Mouse (Mus musculus): ENCODE data around the gene Hoxb7. TPM values are rescaled to one million over a fixed set of nuclear protein-coding genes. Genes with fewer than 3 reads are reported as not detected.
A peak's percentile ranks its signal among the peaks of the same experiment; 100 is the strongest.

The Hoxb7 gene
- total RNA-seq (2021), result not detected

GRCm38 (mm10) chr11:96285771-96286738 is at the start of gene Hoxb7:
Gene Hoxb7 (plus strand): TSS chr11:96286623.
- intact Hi-C loops (cut with DNase I), result no loop called here
- no peak for DNase-seq

- DNase-seq, result peak; percentile 47
- intact Hi-C loops (cut with DNase I), result no loop called here
Observed at GRCm38 (mm10) chr11:96240211-96240610, 46.2 kb upstream of the Hoxb7 start.

GRCm38 (mm10) chr11:96250901-96251300 is 35.5 kb upstream of the Hoxb7 start:
- intact Hi-C loops (cut with DNase I), result no loop called here
- no peak for DNase-seq

GRCm38 (mm10) chr11:96251480-96252031 is 34.9 kb upstream of the Hoxb7 start:
- intact Hi-C loops (cut with DNase I), result no loop called here
- DNase-seq, result no peak

- intact Hi-C loops (cut with DNase I), result no loop called here
- DNase-seq, result no peak
Observed at GRCm38 (mm10) chr11:96252541-96253120, 33.8 kb upstream of the Hoxb7 start.

- intact Hi-C loops (cut with DNase I), result no loop called here
Observed at GRCm38 (mm10) chr11:96254221-96254620, 32.2 kb upstream of the Hoxb7 start.

GRCm38 (mm10) chr11:96255111-96255995 is 31.1 kb upstream of the Hoxb7 start:
- intact Hi-C loops (cut with DNase I), result no loop called here
- DNase-seq, result no peak

More at GRCm38 (mm10) chr11:96254221-96254620, 32.2 kb upstream of the Hoxb7 start:
- DNase-seq, result no peak

- intact Hi-C loops (cut with DNase I), result no loop called here
- DNase-seq, result no peak
Observed at GRCm38 (mm10) chr11:96255996-96256445, 30.4 kb upstream of the Hoxb7 start.

GRCm38 (mm10) chr11:96257141-96257540 is 29.3 kb upstream of the Hoxb7 start:
- DNase-seq, result no peak
- intact Hi-C loops (cut with DNase I), result no loop called here

GRCm38 (mm10) chr11:96259038-96259437 is 27.4 kb upstream of the Hoxb7 start:
- intact Hi-C loops (cut with DNase I), result no loop called here
- no peak for DNase-seq

GRCm38 (mm10) chr11:96259511-96259910 is 26.9 kb upstream of the Hoxb7 start:
- intact Hi-C loops (cut with DNase I), result no loop called here
- no peak for DNase-seq

- intact Hi-C loops (cut with DNase I), result no loop called here
- no peak for DNase-seq
Observed at GRCm38 (mm10) chr11:96260310-96260970, 26.0 kb upstream of the Hoxb7 start.

- peak; percentile 74 for DNase-seq
- intact Hi-C loops (cut with DNase I), result no loop called here
Observed at GRCm38 (mm10) chr11:96261323-96261890, 25.0 kb upstream of the Hoxb7 start.

GRCm38 (mm10) chr11:96262262-96262830 is 24.1 kb upstream of the Hoxb7 start:
- no peak for DNase-seq
- intact Hi-C loops (cut with DNase I), result no loop called here

- intact Hi-C loops (cut with DNase I), result no loop called here
- DNase-seq, result no peak
Observed at GRCm38 (mm10) chr11:96263636-96264389, 22.6 kb upstream of the Hoxb7 start.

GRCm38 (mm10) chr11:96264390-96265020 is 21.9 kb upstream of the Hoxb7 start:
- intact Hi-C loops (cut with DNase I), result no loop called here
- no peak for DNase-seq

GRCm38 (mm10) chr11:96265954-96266353 is 20.5 kb upstream of the Hoxb7 start:
- DNase-seq, result no peak
- intact Hi-C loops (cut with DNase I), result no loop called here

Measured in left cerebral cortex, postnatal 4 days (tissue).